Mouse (Mus musculus) frontal cortex, postnatal 36 days (tissue): ENCODE data around the gene Depdc1b.

Source experiments
- DNase-seq, 2 experiments: peaks; one replicate each; pipeline ENCODE4 v3.0.0; 2022; ENCODE audit warnings: low spot score in 2 of 2

The Depdc1b gene

GRCm38 (mm10) chr13:108354804-108355552 lies 38.8 kb downstream of the Depdc1b start:
- no peak for DNase-seq

- DNase-seq: no peak
Observed at GRCm38 (mm10) chr13:108357362-108357761, 41.2 kb downstream of the Depdc1b start.

GRCm38 (mm10) chr13:108358228-108358627 lies 42.1 kb downstream of the Depdc1b start:
- no peak for DNase-seq

- DNase-seq: no peak
Observed at GRCm38 (mm10) chr13:108367496-108367895, 51.4 kb downstream of the Depdc1b start.

- DNase-seq: no peak
Observed at GRCm38 (mm10) chr13:108370241-108370941, 54.3 kb downstream of the Depdc1b start.

GRCm38 (mm10) chr13:108371352-108371921 lies 55.3 kb downstream of the Depdc1b start:
- no peak for DNase-seq

- DNase-seq: peak in 1 of 2 experiments; percentile 16
Observed at GRCm38 (mm10) chr13:108373231-108373630, 57.1 kb downstream of the Depdc1b start.

GRCm38 (mm10) chr13:108376637-108377036 lies 60.5 kb downstream of the Depdc1b start:
- DNase-seq: no peak

GRCm38 (mm10) chr13:108381161-108381560 lies 65.0 kb downstream of the Depdc1b start:
- DNase-seq: no peak

- no peak for DNase-seq
Observed at GRCm38 (mm10) chr13:108383051-108383450, 66.9 kb downstream of the Depdc1b start.

GRCm38 (mm10) chr13:108386058-108386457 lies 69.9 kb downstream of the Depdc1b start:
- peak in 1 of 2 experiments; percentile 11 for DNase-seq

- DNase-seq: peak; percentile 11 to 29
Observed at GRCm38 (mm10) chr13:108390565-108390964, 74.4 kb downstream of the Depdc1b start.

GRCm38 (mm10) chr13:108403197-108403596 lies 87.1 kb downstream of the Depdc1b start:
- DNase-seq: no peak

GRCm38 (mm10) chr13:108404372-108404771 lies 88.2 kb downstream of the Depdc1b start:
- no peak for DNase-seq

GRCm38 (mm10) chr13:108415464-108415863 lies 99.3 kb downstream of the Depdc1b start:
- DNase-seq: no peak

- DNase-seq: no peak
Observed at GRCm38 (mm10) chr13:108418741-108419507, 102.8 kb downstream of the Depdc1b start.

- no peak for DNase-seq
Observed at GRCm38 (mm10) chr13:108426322-108426721, 110.2 kb downstream of the Depdc1b start.

- DNase-seq: no peak
Observed at GRCm38 (mm10) chr13:108428809-108429208, 112.7 kb downstream of the Depdc1b start.

GRCm38 (mm10) chr13:108429623-108430022 lies 113.5 kb downstream of the Depdc1b start:
- no peak for DNase-seq

GRCm38 (mm10) chr13:108431776-108432175 lies 115.6 kb downstream of the Depdc1b start:
- DNase-seq: no peak

- DNase-seq: no peak
Observed at GRCm38 (mm10) chr13:108435687-108436086, 119.6 kb downstream of the Depdc1b start.

GRCm38 (mm10) chr13:108437424-108437823 lies 121.3 kb downstream of the Depdc1b start:
- no peak for DNase-seq
